Mouse (Mus musculus): ENCODE measurements at regions not wholly inside any gene's neighbourhood (a gene's known extent, or its start where the extent isn't known, plus 50 kb on each side); places are given as distances from the start of the nearest gene placed in this dataset.

GRCm38 (mm10) chr16:21274012-21274528, 69.5 kb downstream of the Ephb3 start:
- DNase-seq (ENCODE audit: low spot score in 2 of 2): no peak

- DNase-seq (ENCODE audit: low spot score in 2 of 2): no peak
These were observed 73.3 kb downstream of the Ephb3 start for GRCm38 (mm10) chr16:21277789-21278342.

GRCm38 (mm10) chr16:21278387-21278786, 73.8 kb downstream of the Ephb3 start:
- DNase-seq (ENCODE audit: low spot score in 2 of 2): no peak

GRCm38 (mm10) chr16:21280200-21280627, 75.7 kb downstream of the Ephb3 start:
- no peak for DNase-seq (ENCODE audit: low spot score in 2 of 2)

- no peak for DNase-seq (ENCODE audit: low spot score in 2 of 2)
These were observed 77.6 kb downstream of the Ephb3 start for GRCm38 (mm10) chr16:21281958-21282730.

GRCm38 (mm10) chr16:21286099-21286498, 81.5 kb downstream of the Ephb3 start:
- DNase-seq (ENCODE audit: low spot score in 2 of 2): no peak

GRCm38 (mm10) chr16:21289528-21289927, 85.0 kb downstream of the Ephb3 start:
- DNase-seq (ENCODE audit: low spot score in 2 of 2): peak; percentile 53 to 68

GRCm38 (mm10) chr16:21293010-21293409, 88.5 kb downstream of the Ephb3 start:
- no peak for DNase-seq (ENCODE audit: low spot score in 2 of 2)

GRCm38 (mm10) chr16:21293569-21293968, 89.0 kb downstream of the Ephb3 start:
- no peak for DNase-seq (ENCODE audit: low spot score in 2 of 2)

- peak in 1 of 2 experiments; percentile 8 for DNase-seq (ENCODE audit: low spot score in 2 of 2)
These were observed 90.3 kb downstream of the Ephb3 start for GRCm38 (mm10) chr16:21294677-21295411.

GRCm38 (mm10) chr16:21295956-21296733, 91.6 kb downstream of the Ephb3 start:
- no peak for DNase-seq (ENCODE audit: low spot score in 2 of 2)

GRCm38 (mm10) chr16:21296786-21297185, 92.2 kb downstream of the Ephb3 start:
- DNase-seq (ENCODE audit: low spot score in 2 of 2): no peak

GRCm38 (mm10) chr16:21298866-21299265, 94.3 kb downstream of the Ephb3 start:
- no peak for DNase-seq (ENCODE audit: low spot score in 2 of 2)

GRCm38 (mm10) chr16:21305859-21306258, 101.3 kb downstream of the Ephb3 start:
- DNase-seq (ENCODE audit: low spot score in 2 of 2): no peak

- DNase-seq (ENCODE audit: low spot score in 2 of 2): no peak
These were observed 104.0 kb downstream of the Ephb3 start for GRCm38 (mm10) chr16:21308513-21308912.

GRCm38 (mm10) chr16:21310636-21311615, 106.4 kb downstream of the Ephb3 start:
- peak; percentile 31 to 50 for DNase-seq (ENCODE audit: low spot score in 2 of 2)

GRCm38 (mm10) chr16:21311781-21312180, 107.2 kb downstream of the Ephb3 start:
- no peak for DNase-seq (ENCODE audit: low spot score in 2 of 2)

- no peak for DNase-seq (ENCODE audit: low spot score in 2 of 2)
These were observed 107.2 kb upstream of the Vps8 start for GRCm38 (mm10) chr16:21315751-21316151.

GRCm38 (mm10) chr16:21318009-21318639, 104.8 kb upstream of the Vps8 start:
- DNase-seq (ENCODE audit: low spot score in 2 of 2): no peak

All from right cerebral cortex, postnatal 36 days (tissue).